Mouse (Mus musculus) hindbrain, embryonic 14.5 days (tissue): ENCODE data around the gene Aipl1. TPM values are rescaled to one million over a fixed set of nuclear protein-coding genes. Genes with fewer than 3 reads are reported as not detected.
"Not testable (repeated sequence)": the region's sequence is repeated elsewhere in the genome, so short reads cannot be mapped to it uniquely, and the experiment has no call there.

Experiments used
- ATAC-seq: fragments of 200-750 bp; cut with Nextera tagmentation; 2 replicates; pipeline ENCODE4 v1.8.0; 2017; ENCODE audit warnings: moderate number of reproducible peaks, mild to moderate bottlenecking, moderate TSS enrichment, moderate library complexity; ENCODE audit not compliant: low FRiP score
- DNase-seq: peaks from one replicate; pipeline ENCODE4 v3.0.0-alpha.2; 2015; ENCODE audit warnings: low spot score
- H3K27ac ChIP-seq: fragments of 300-500 bp; sonication (generic); 2 replicates; pipeline ENCODE4 v1.5.1; 2014; ENCODE audit warnings: mild to moderate bottlenecking, moderate library complexity
- H3K27me3 ChIP-seq: fragments of 300-500 bp; sonication (generic); 2 replicates; pipeline ENCODE4 v1.6.1; 2014; ENCODE audit warnings: mild to moderate bottlenecking, low read length, mixed read lengths; ENCODE audit not compliant: control insufficient read depth, insufficient read depth
- H3K36me3 ChIP-seq: fragments of 300-500 bp; sonication (generic); replicated peaks from 2 replicates; pipeline ENCODE4 v1.6.1; 2014; ENCODE audit not compliant: control insufficient read depth, insufficient read depth
- H3K4me1 ChIP-seq: fragments of 300-500 bp; sonication (generic); replicated peaks from 2 replicates; pipeline ENCODE4 v1.6.1; 2014; ENCODE audit warnings: antibody characterized with exemption, low read length, mixed read lengths; ENCODE audit not compliant: control insufficient read depth, insufficient read depth
- H3K4me2 ChIP-seq: fragments of 300-500 bp; sonication (generic); replicated peaks from 2 replicates; pipeline ENCODE4 v1.6.1; 2014; ENCODE audit warnings: mild to moderate bottlenecking, moderate library complexity
- H3K4me3 ChIP-seq: fragments of 300-500 bp; sonication (generic); replicated peaks from 2 replicates; pipeline ENCODE4 v1.5.1; 2014; ENCODE audit warnings: mild to moderate bottlenecking, low read length
- H3K9ac ChIP-seq: fragments of 300-500 bp; sonication (generic); 2 replicates; pipeline ENCODE4 v1.6.1; 2014
- H3K9me3 ChIP-seq: fragments of 300-500 bp; sonication (generic); 2 replicates; pipeline ENCODE4 v1.6.1; 2016; ENCODE audit warnings: low read length; ENCODE audit not compliant: control insufficient read depth
- whole genome bisulfite sequencing: fragments of 180-500 bp; shearing (Covaris S2); extraction: QIAGEN DNeasy Blood & Tissue Kit; methylation state at CpG from one replicate; pipeline ENCODE4 v1.1.7; 2014; 5-methylcytosine and 5-hydroxymethylcytosine counted together
- polyA plus RNA-seq: library from polyadenylated mRNA; unstranded; fragments of >200 nt; fragmentation: Nextera tagmentation; extraction: Ambion mirVana; gene quantifications from 2 replicates; pipeline ENCODE4 v1.2.1, GENCODE M21; 2014

The Aipl1 gene
- polyA plus RNA-seq, 1 experiment from 2014 or later = not detected

DNA sequence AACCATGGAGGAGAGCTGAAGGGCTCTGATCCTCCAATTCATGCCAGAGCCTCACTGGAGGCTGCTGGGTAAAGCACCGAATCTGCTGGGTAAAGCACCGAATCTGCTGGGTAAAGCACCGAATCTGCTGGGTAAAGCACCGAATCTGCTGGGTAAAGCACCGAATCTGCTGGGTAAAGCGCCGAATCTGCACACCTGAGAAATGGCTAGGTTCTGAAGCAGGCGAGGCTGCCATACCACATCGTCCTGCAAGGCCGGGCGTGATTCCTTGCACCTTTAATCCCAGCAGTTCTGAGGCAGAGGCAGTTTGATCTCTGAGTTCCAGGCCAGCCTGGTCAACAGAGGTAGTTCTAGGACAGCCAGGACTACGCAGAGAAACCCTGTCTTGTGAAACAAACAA, 44.9 kb downstream of the Aipl1 start:
- Histone ChIP-seq H3K9me3 (no peaks in the 10 kb centered on the region), H3K9ac (no peak overlapping the region), H3K27me3 (no peaks in the 10 kb centered on the region), H3K4me2 (no peak overlapping the region), H3K4me3 (no peak overlapping the region), H3K4me1 (peaks cover 20% of the 10 kb centered on the region), H3K36me3 (no peaks in the 10 kb centered on the region), H3K27ac (no peak overlapping the region)
- no peak for ATAC-seq
- WGBS = 90% methylated on average over 12 of the region's 12 CpGs
- no peak for DNase-seq

- no peak overlapping the region for H3K4me2 ChIP-seq
- no peaks in the 10 kb centered on the region for H3K36me3 ChIP-seq
- no peaks in the 10 kb centered on the region for H3K27me3 ChIP-seq
- H3K4me1 ChIP-seq = peaks cover 21% of the 10 kb centered on the region
- H3K4me3 ChIP-seq = no peak overlapping the region
- no peak overlapping the region for H3K27ac ChIP-seq
- ATAC-seq (no peak), DNase-seq (no peak)
- 37% methylated on average over 5 of the region's 5 CpGs for WGBS
- no peak overlapping the region for H3K9ac ChIP-seq
- H3K9me3 ChIP-seq = no peaks in the 10 kb centered on the region
These were observed 45.8 kb downstream of the Aipl1 start for GRCm38 (mm10) chr11:71991541-71991940.

DNA sequence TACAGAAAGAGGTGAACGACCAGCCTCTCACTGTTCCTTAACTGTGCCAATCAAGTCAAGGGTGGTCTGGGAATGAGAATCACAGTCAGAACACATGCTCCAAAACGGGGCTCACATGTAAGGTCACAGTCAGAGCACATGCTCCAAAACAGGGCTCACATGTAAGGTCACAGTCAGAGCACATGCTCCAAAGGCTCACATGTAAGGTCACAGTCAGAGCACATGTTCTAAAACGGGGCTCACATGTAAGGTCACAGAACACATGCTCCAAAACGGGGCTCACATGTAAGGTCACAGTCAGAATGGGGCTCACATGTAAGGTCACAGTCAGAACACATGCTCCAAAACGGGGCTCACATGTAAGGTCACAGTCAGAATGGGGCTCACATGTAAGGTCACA, 47.9 kb downstream of the Aipl1 start:
- H3K9ac ChIP-seq, DNase-seq, H3K9me3 ChIP-seq, H3K27me3 ChIP-seq, H3K4me3 ChIP-seq, H3K27ac ChIP-seq, ATAC-seq, H3K4me2 ChIP-seq, H3K36me3 ChIP-seq: not testable (repeated sequence)
- 69% methylated on average over 5 of the region's 5 CpGs for WGBS
- peaks cover 30% of the 10 kb centered on the region for H3K4me1 ChIP-seq

DNA sequence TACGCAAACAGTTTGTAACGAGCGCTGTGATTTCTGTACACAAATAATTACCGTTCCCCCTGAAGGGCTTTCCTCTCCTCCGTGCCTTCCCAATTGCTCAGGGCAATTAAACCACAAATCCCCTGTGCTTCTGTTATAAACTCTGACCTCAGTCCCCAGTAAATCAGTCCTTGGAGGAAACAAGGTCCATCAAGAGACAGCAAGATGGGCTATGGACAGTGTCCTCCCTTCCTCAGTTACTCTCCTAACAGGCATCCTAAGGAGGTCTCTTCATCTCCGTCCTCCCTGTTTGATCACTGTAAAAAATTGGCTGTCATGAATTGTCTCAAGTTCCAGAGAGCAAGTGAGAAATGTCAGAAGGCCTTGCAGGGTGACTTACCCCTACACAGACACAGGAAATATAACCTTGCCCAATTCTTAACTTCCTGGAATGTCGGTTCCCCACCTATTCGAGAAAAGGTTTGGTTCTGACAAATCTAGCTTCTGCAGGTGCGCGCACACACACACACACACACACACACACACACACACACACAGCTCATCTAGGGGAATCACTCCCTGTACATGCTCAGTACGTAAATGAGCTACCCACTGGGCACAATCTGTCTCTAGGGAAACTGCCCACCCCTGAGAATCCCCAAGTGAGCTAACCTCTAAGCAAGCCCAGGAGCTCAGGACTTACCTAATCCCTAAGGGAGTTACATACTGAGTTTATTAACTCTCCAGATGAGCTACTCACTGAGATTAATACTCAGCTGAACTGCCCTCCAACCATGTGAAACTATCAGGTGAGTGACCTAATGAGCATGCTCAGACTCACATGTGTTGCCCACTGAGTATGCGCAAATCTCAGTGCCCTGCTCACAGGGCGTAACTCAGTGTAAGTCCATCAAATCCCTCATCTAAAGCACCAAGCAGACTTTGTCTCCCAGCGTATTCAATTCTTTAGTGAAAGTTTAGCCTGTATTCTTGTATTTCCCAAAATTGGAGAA, 49.9 kb downstream of the Aipl1 start:
- H3K4me3 ChIP-seq = no peak overlapping the region
- no peaks in the 10 kb centered on the region for H3K9me3 ChIP-seq
- no peaks in the 10 kb centered on the region for H3K27me3 ChIP-seq
- no peak for ATAC-seq
- no peak for DNase-seq
- no peaks in the 10 kb centered on the region for H3K36me3 ChIP-seq
- no peak overlapping the region for H3K4me2 ChIP-seq
- peaks cover 30% of the 10 kb centered on the region for H3K4me1 ChIP-seq
- H3K27ac ChIP-seq = no peak overlapping the region
- no peak overlapping the region for H3K9ac ChIP-seq
- 69% methylated on average over 14 of the region's 14 CpGs for WGBS

DNA sequence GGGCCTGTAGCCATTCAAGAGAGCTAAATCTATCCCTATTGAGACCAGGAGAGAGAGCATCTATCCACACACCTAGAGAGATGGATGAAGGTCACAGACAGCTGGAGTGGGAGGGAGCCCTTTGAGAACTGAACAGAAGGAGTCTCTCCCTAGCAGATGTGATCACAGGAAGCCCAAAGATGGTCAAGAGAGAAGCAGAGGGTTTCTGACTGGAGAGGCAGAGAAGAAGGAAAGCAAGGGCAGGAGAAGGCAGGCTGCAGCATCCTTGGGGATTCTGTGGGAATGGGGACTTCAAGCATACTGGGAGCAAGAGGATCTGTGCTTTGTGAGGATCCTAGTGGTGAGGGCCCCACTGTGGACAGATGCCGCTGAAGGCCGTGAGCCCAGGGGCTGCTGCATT, 51.5 kb downstream of the Aipl1 start:
- H3K36me3 ChIP-seq = no peaks in the 10 kb centered on the region
- peak overlapping the region; percentile 44; the same call in 1 of the 2 replicates for H3K27ac ChIP-seq
- no peak for DNase-seq
- H3K4me2 ChIP-seq = no peak overlapping the region
- no peak overlapping the region for H3K9ac ChIP-seq
- H3K27me3 ChIP-seq = no peaks in the 10 kb centered on the region
- peaks cover 30% of the 10 kb centered on the region for H3K4me1 ChIP-seq
- no peak for ATAC-seq
- WGBS = 76% methylated on average over 2 of the region's 2 CpGs
- H3K9me3 ChIP-seq = no peaks in the 10 kb centered on the region
- H3K4me3 ChIP-seq = no peak overlapping the region

DNA sequence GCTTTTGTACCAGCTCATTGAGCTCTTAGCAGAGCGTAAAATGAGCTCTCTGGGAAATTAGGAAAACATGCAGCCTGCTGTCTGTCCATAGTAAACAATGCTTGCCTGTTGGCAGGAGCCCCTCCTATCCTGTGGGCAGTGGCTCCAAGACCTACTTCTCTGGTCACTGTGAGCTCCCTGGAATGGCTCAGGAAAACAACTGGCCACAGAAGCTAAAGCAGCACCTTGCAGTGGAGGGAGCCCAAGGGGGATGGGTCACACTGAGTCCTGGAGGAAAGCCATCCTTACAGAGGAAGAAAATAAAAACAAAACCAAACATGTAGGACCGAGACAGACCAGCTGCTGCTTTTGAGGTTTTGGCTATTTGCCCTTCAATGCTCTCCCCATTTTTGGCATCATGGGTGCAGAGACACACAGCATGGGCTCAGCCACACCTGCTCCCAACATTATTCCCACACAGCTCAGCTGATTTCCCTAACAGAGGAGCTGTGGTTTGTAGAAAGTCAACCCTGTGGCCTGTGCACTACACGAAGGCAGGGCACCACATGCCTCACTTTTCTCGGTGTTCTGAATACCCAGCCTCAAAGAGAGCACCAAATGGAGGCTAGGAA, 52.1 kb downstream of the Aipl1 start:
- 32% methylated on average over 4 of the region's 4 CpGs for WGBS

GRCm38 (mm10) chr11:71984093-71984492, 53.2 kb downstream of the Aipl1 start:
- ATAC-seq (no peak), DNase-seq (no peak)
- H3K36me3 ChIP-seq = no peaks in the 10 kb centered on the region
- H3K9me3 ChIP-seq = no peaks in the 10 kb centered on the region
- no peak overlapping the region for H3K9ac ChIP-seq
- H3K4me2 ChIP-seq = no peak overlapping the region
- 84% methylated on average over 2 of the region's 2 CpGs for WGBS
- no peaks in the 10 kb centered on the region for H3K27me3 ChIP-seq
- H3K4me1 ChIP-seq = peaks cover 30% of the 10 kb centered on the region
- no peak overlapping the region for H3K4me3 ChIP-seq
- H3K27ac ChIP-seq = no peak overlapping the region

More for the DNA sequence above, 52.1 kb downstream of the Aipl1 start:
- no peak overlapping the region for H3K4me3 ChIP-seq
- DNase-seq (no peak), ATAC-seq (peak; percentile 57; the same call in 1 of the 2 replicates)
- no peaks in the 10 kb centered on the region for H3K27me3 ChIP-seq
- no peak overlapping the region for H3K9ac ChIP-seq
- no peaks in the 10 kb centered on the region for H3K36me3 ChIP-seq
- 0 out of 2 replicates have a peak overlapping the region, but pooled peaks have one; percentile 44 for H3K27ac ChIP-seq
- peaks cover 30% of the 10 kb centered on the region for H3K4me1 ChIP-seq
- H3K4me2 ChIP-seq = no peak overlapping the region
- H3K9me3 ChIP-seq = no peaks in the 10 kb centered on the region

Other genes with a start within 250 kb of the Aipl1 start
- gene Pimreg, start 4.5 kb upstream of the Aipl1 start, polyA plus RNA-seq = 26.8 and 30.2 TPM in 2 replicates
- gene Pitpnm3, start 98.3 kb upstream of the Aipl1 start, polyA plus RNA-seq = 4.9 and 5.2 TPM in 2 replicates
- gene Gm43951, start 169.3 kb upstream of the Aipl1 start, polyA plus RNA-seq = 0.25 and 0.40 TPM in 2 replicates
- 14.3 and 17.1 TPM in 2 replicates for gene 4933427D14Rik, start 169.9 kb upstream of the Aipl1 start, polyA plus RNA-seq
- 141 and 151 TPM in 2 replicates for gene Txndc17, start 170.0 kb upstream of the Aipl1 start, polyA plus RNA-seq
- 50.8 and 52.8 TPM in 2 replicates for gene Med31, start 178.1 kb upstream of the Aipl1 start, polyA plus RNA-seq
- gene Slc13a5, start 229.7 kb upstream of the Aipl1 start, polyA plus RNA-seq = 2.0 and 2.8 TPM in 2 replicates